Mouse (Mus musculus) neural tube, embryonic 12.5 days (tissue): ENCODE measurements at regions not wholly inside any gene's neighbourhood (a gene's known extent, or its start where the extent isn't known, plus 50 kb on each side); places are given as distances from the start of the nearest gene placed in this dataset.

Source experiments
- ATAC-seq: fragments of 200-750 bp; cut with Nextera tagmentation; 2 replicates; pipeline ENCODE4 v1.8.0; 2017; ENCODE audit warnings: low read depth, mild to moderate bottlenecking, moderate TSS enrichment, moderate library complexity; ENCODE audit not compliant: low FRiP score
- H3K27ac ChIP-seq: fragments of 300-500 bp; sonication (generic); 2 replicates; pipeline ENCODE4 v1.5.1; 2016
- H3K27me3 ChIP-seq: fragments of 300-500 bp; sonication (generic); replicated peaks from 2 replicates; pipeline ENCODE4 v1.6.1; 2016; ENCODE audit warnings: mild to moderate bottlenecking
- H3K36me3 ChIP-seq: fragments of 300-500 bp; sonication (generic); 2 replicates; pipeline ENCODE4 v1.6.1; 2016; ENCODE audit warnings: mild to moderate bottlenecking
- H3K4me1 ChIP-seq: fragments of 300-500 bp; sonication (generic); 2 replicates; pipeline ENCODE4 v1.6.1; 2016
- H3K4me2 ChIP-seq: fragments of 300-500 bp; sonication (generic); replicated peaks from 2 replicates; pipeline ENCODE4 v1.6.1; 2016; ENCODE audit warnings: mild to moderate bottlenecking
- H3K4me3 ChIP-seq: fragments of 300-500 bp; sonication (generic); 2 replicates; pipeline ENCODE4 v1.5.1; 2016
- H3K9ac ChIP-seq: fragments of 300-500 bp; sonication (generic); 2 replicates; pipeline ENCODE4 v1.6.1; 2016; ENCODE audit warnings: mild to moderate bottlenecking
- H3K9me3 ChIP-seq: fragments of 300-500 bp; sonication (generic); 2 replicates; pipeline ENCODE4 v1.6.1; 2016; ENCODE audit warnings: mild to moderate bottlenecking
- WGBS: fragments of 180-500 bp; shearing (Covaris S2); methylation state at CpG from one replicate; pipeline ENCODE4 v1.1.7; 2016; 5-methylcytosine and 5-hydroxymethylcytosine counted together

DNA sequence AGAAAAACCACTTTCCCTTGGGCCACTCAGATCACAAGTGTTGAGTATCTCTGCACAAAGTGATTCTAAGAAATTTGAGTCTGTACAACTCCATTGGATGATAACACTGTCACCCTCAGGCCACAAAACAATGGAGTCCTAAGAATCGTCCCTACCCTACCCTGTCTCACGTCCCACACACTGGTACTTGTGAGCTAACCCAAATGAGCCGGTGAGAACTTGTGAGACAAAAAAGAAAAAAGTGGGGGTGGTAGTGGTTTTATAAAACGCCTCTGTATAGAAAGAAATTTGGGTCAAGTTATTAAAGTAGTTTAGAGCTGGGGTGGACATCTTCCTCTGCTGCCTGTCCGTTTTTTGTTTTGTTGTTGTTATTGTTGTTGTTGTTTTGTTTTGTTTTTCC, 264.8 kb upstream of the 4930412O13Rik start:
- Histone ChIP-seq H3K9ac (no peak overlapping the region), H3K4me3 (no peak overlapping the region), H3K27ac (no peak overlapping the region), H3K4me1 (no peaks in the 10 kb centered on the region), H3K9me3 (no peaks in the 10 kb centered on the region), H3K4me2 (no peak overlapping the region), H3K36me3 (no peaks in the 10 kb centered on the region), H3K27me3 (no peaks in the 10 kb centered on the region)
- no peak for ATAC-seq
- 78% methylated on average over 5 of the region's 5 CpGs for WGBS

DNA sequence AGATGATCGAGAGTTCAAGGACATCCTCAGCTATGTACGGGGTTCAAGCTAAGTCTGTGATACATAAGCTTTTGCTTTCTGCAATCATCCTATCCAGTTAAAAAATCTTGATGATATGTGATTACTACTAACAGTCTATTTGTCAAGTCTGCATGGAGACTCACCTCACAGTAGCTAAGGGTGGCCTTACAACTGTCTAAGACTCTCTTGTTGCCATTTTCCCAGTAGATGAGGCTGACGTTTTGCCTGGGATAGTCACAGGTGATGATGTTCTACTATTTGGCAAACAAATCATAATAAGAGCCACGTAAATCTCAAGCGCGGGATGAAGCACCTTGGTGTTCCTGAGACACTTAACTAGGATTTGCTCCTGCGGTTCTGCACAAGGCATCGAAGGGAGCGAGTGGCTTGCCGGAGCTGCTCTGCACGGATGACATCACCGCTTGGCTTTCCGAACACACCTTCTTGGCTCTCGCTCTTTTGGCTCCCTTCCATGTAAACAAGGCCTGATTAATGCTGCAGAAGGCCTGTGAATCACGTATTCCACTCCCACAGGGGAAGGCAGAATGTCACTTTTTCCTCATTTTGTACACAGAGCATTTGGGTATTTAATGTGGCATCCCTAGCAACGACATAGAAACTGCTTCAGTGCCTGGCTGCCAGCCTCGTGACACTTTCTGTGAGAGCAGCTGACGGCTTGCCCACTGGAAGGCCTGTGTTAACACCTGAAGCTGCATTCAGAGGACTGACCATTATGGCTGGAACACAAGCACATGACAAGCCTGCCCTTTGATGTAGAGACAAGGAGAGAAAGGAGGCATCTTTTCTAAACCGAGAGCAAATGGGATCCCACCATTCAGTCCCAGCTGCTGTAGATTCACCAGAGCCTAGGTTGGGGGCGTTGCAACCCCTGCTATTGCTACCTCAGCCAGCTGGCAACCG, 260.5 kb upstream of the 4930412O13Rik start:
- Histone ChIP-seq H3K9me3 (no peaks in the 10 kb centered on the region), H3K4me2 (no peak overlapping the region), H3K36me3 (no peaks in the 10 kb centered on the region), H3K9ac (no peak overlapping the region), H3K4me3 (no peak overlapping the region), H3K27ac (no peak overlapping the region), H3K27me3 (no peaks in the 10 kb centered on the region), H3K4me1 (no peaks in the 10 kb centered on the region)
- 77% methylated on average over 21 of the region's 21 CpGs for WGBS
- ATAC-seq: peak; percentile 66; the same call in 1 of the 2 replicates

DNA sequence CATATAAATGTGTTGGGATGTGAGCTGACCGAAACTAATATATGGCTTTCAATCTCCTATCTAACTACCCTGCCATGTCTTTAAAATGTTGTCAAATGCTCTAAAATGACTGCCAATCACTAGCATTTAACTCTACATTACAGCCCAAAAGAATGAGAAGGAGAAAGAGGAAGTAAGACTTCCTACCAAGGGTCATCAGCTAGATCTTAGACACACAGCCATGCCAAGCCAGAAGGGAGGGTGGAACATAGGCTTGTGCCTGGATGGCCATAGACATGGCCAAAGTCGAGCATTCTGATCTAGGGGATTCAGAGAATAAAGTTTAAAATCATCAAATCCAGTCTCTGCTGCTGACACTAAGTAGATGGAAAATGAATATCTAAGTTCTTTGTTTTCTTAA, 257.4 kb upstream of the 4930412O13Rik start:
- Histone ChIP-seq H3K36me3 (no peaks in the 10 kb centered on the region), H3K9me3 (no peaks in the 10 kb centered on the region), H3K4me3 (no peak overlapping the region), H3K9ac (no peak overlapping the region), H3K27ac (no peak overlapping the region), H3K4me1 (no peaks in the 10 kb centered on the region), H3K27me3 (no peaks in the 10 kb centered on the region), H3K4me2 (no peak overlapping the region)
- WGBS: 89% methylated on average over 2 of the region's 2 CpGs
- ATAC-seq: no peak

DNA sequence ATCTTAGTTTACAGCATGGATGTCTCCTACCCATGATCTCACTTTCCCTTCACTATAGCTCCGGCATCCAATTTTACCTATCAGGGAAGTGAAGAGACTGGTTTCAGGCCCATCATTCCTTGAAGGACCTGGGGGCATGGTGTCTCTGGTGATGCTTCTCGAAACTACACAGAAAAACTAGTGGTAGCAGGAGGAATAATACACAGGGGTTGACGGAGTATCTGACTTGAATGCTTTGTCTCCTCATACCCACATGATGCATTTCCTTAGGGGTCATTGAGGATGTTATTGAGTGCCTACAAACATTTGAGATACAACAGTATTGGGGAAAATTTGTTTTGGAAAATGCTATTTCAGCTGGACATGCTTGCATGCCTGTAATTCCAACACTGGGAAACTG, 253.0 kb upstream of the 4930412O13Rik start:
- Histone ChIP-seq H3K9me3 (no peaks in the 10 kb centered on the region), H3K9ac (no peak overlapping the region), H3K27ac (no peak overlapping the region), H3K4me3 (no peak overlapping the region), H3K4me2 (no peak overlapping the region), H3K27me3 (no peaks in the 10 kb centered on the region), H3K4me1 (peaks cover 6% of the 10 kb centered on the region), H3K36me3 (no peaks in the 10 kb centered on the region)
- ATAC-seq: no peak
- 91% methylated on average over 3 of the region's 3 CpGs for WGBS

DNA sequence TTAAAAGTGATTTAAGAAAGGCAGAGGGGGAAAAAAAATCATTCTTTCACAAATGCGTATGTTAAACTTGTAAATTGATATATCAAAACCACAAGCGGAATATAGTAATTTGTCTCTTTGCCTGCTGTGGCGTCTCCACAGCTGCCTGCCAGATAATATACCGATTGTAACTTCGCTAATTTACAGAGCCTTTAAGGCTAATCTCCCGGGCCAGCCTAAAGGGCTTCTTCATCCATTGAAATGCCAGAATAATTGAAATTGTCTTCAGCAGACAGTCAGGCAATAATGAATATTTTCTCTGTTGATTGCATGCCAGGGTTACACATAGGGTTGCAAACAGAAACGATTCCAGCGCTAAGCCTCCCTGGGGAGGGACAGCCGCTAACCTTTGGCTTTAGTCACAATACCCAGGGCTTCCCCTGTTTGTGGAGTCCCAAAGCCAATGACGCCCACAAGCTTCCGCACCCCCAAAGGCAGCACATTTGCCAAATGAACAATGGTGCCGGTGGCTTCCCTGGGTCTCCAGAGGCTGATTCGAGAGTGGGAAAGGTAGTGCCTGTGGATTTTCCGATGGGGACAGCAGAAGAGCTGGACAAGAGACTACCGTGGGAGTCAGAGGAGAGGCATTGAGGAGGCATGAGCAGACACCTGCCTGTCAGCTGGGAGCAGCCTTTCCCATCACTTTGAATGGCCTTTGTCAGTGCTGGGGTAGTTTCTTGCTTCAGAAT, 248.2 kb upstream of the 4930412O13Rik start:
- Histone ChIP-seq H3K4me3 (peak overlapping the region; percentile 2; the same call in 1 of the 2 replicates), H3K4me1 (peaks cover 8% of the 10 kb centered on the region), H3K9ac (peak overlapping the region; percentile 5; the same call in 1 of the 2 replicates), H3K9me3 (no peaks in the 10 kb centered on the region), H3K27ac (no peak overlapping the region), H3K27me3 (no peaks in the 10 kb centered on the region), H3K4me2 (peak overlapping the region; percentile 49), H3K36me3 (no peaks in the 10 kb centered on the region)
- 23% methylated on average over 15 of the region's 15 CpGs for WGBS
- peak; percentile 51 for ATAC-seq

DNA sequence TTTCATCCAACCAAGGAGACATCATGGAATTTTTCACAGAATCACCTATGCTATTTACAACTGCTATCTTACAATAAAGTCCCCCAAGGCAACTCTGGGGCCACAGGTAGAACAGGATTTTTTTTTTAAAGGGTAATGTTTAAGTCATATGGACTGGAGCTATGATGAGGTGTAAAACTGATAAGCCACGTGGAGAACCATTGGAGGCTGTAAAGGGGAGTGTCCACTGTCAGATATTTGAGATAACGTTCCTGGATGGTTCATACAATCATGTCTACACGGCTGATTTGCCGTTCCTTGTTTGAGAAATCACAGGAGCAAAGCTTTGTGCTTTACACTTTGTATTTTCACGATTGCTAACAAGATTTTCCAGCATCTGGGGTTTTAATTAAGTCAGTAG, 241.8 kb upstream of the 4930412O13Rik start:
- H3K9me3 ChIP-seq: no peaks in the 10 kb centered on the region
- no peaks in the 10 kb centered on the region for H3K4me1 ChIP-seq
- H3K27me3 ChIP-seq: no peaks in the 10 kb centered on the region
- ATAC-seq: no peak
- H3K36me3 ChIP-seq: no peaks in the 10 kb centered on the region
- 72% methylated on average over 5 of the region's 5 CpGs for WGBS
- H3K4me2 ChIP-seq: no peak overlapping the region
- no peak overlapping the region for H3K4me3 ChIP-seq
- H3K9ac ChIP-seq: no peak overlapping the region
- no peak overlapping the region for H3K27ac ChIP-seq

DNA sequence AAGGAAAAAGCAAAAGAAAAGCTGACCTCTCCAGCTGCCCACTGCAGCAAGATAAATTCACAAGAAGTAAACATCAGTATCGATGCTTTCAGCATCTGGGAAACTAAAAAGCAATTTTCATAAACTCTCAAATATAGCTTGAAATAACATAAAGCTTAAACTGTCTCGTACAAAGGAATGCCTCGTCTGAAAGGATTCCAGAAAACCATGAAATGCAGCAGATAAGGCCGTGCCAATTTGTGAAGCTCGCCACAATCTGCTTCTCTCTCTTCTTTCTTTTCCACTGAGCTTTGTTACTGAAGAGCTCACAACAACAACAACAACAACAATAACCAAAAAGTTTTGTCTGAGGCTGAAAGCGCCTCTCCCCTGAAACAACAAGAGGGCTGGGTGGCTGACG, 239.4 kb upstream of the 4930412O13Rik start:
- Histone ChIP-seq H3K27ac (no peak overlapping the region), H3K4me3 (no peak overlapping the region), H3K4me2 (no peak overlapping the region), H3K9ac (no peak overlapping the region), H3K4me1 (no peaks in the 10 kb centered on the region), H3K36me3 (no peaks in the 10 kb centered on the region), H3K9me3 (no peaks in the 10 kb centered on the region), H3K27me3 (no peaks in the 10 kb centered on the region)
- no peak for ATAC-seq
- WGBS: 74% methylated on average over 7 of the region's 7 CpGs

DNA sequence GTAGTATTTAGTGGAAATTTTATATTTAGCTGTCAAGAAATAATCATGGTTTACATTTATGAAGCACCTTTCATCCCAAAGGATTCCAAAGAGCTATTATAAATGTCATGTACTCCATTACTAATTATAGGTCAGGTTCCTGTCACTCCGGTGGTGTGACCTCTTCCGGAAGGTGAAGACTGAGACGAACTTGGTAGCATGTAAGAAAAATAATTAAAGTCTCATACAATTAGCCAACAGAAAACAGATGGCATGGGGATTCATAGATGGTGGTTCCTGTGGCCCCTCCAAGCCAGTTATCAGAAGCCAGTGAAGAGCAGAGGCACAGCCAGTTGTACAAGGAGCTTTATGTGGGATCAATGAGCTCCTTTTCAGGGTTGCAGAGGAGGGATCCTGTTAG, 238.6 kb upstream of the 4930412O13Rik start:
- no peak for ATAC-seq
- H3K4me2 ChIP-seq: no peak overlapping the region
- no peak overlapping the region for H3K27ac ChIP-seq
- WGBS: 81% methylated on average over 3 of the region's 3 CpGs
- no peaks in the 10 kb centered on the region for H3K36me3 ChIP-seq
- no peaks in the 10 kb centered on the region for H3K27me3 ChIP-seq
- H3K4me1 ChIP-seq: no peaks in the 10 kb centered on the region
- H3K9me3 ChIP-seq: no peaks in the 10 kb centered on the region
- H3K9ac ChIP-seq: no peak overlapping the region
- H3K4me3 ChIP-seq: no peak overlapping the region

DNA sequence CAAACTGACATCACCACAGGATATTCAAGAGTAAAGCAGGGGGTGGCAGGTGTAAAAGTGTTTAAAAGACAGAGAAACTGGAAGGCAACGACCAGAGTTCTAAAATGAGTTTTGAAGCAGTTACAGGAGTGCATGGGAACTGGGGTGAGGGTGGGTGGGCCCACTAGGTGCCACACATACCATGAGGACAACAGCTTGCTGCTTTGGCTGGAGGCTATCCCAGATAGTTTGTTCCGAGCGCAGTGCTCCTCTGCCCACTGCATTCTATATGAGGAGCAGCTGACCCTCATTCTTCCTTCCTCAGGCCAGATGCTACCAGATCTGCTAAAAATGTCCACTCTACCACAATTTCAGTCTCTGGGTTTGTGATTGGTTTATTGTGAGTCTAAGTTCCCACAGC, 234.6 kb upstream of the 4930412O13Rik start:
- WGBS: 61% methylated on average over 3 of the region's 3 CpGs
- Histone ChIP-seq H3K36me3 (no peaks in the 10 kb centered on the region), H3K9me3 (no peaks in the 10 kb centered on the region), H3K27ac (no peak overlapping the region), H3K4me1 (no peaks in the 10 kb centered on the region), H3K27me3 (no peaks in the 10 kb centered on the region), H3K4me2 (no peak overlapping the region), H3K4me3 (no peak overlapping the region), H3K9ac (no peak overlapping the region)
- ATAC-seq: no peak

DNA sequence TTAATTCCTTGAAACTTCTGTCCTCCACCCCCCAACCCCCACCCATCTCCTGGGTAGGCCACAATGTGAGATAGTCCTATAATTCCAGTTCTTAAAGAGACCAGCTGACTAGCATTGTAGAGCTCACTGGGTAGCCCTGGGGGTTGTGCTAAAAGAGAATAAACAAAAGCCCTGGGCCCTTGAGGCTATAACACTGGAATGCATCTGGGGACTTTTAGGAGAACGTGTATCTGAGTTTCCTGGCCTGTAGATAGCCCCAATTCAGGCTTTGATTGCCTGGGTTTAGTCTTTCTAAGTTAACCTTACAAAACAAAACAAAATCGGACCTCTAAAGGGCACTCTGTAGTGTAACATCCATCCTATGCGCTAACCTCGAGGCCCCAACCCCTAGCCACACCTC, 234.1 kb upstream of the 4930412O13Rik start:
- H3K9ac ChIP-seq: no peak overlapping the region
- ATAC-seq: 0 out of 2 replicates have a peak, but pooled peaks have one; percentile 29

DNA sequence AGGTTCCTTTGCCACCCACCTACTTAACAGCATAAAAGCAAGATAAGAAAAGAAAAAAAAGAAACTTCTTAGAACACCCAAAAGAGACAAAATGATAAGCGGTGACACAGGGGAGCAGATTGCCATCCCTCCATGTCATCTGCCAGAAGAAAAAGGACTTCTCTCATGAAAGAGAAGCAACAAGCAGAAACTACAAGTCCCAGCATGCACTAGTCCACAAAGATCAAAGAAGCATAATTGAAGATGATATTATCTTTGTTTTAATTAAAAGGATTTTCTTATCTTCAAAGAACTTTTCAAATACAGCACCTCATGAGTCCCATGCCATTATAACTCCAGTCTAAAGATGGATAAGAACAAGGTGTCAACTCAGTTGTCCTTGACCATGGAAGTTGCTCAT, 231.0 kb upstream of the 4930412O13Rik start:
- no peaks in the 10 kb centered on the region for H3K4me1 ChIP-seq
- no peak for ATAC-seq
- H3K9ac ChIP-seq: no peak overlapping the region
- no peak overlapping the region for H3K4me3 ChIP-seq
- H3K9me3 ChIP-seq: no peaks in the 10 kb centered on the region
- H3K4me2 ChIP-seq: no peak overlapping the region
- no peaks in the 10 kb centered on the region for H3K27me3 ChIP-seq
- no peak overlapping the region for H3K27ac ChIP-seq
- 93% methylated on average over 1 of the region's 1 CpGs for WGBS
- no peaks in the 10 kb centered on the region for H3K36me3 ChIP-seq

More for the DNA sequence above, 234.1 kb upstream of the 4930412O13Rik start:
- Histone ChIP-seq H3K9me3 (no peaks in the 10 kb centered on the region), H3K27me3 (no peaks in the 10 kb centered on the region), H3K4me1 (no peaks in the 10 kb centered on the region), H3K4me2 (no peak overlapping the region), H3K36me3 (no peaks in the 10 kb centered on the region), H3K27ac (no peak overlapping the region), H3K4me3 (no peak overlapping the region)
- WGBS: 6% methylated on average over 4 of the region's 4 CpGs

DNA sequence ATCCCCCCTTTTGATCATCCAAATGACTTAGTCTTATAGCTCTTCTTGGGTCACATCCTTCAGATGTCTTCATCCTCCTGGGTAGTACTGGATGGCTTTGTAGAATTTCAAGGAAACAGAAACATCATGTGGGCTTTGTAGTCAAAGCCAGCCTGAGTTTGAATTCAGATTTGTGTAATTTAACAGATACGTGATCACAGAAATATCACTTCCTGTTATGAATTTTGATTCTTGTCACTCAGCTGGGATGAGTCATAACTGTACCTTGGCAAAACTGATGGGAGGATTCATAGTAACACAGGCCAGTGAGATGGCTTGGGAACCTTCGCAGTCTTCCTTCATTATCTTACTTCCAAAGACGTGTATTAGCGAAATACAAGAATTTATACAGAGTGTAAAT, 222.2 kb upstream of the 4930412O13Rik start:
- ATAC-seq: no peak
- H3K4me2 ChIP-seq: no peak overlapping the region
- 96% methylated on average over 4 of the region's 4 CpGs for WGBS
- no peaks in the 10 kb centered on the region for H3K4me1 ChIP-seq
- H3K36me3 ChIP-seq: no peaks in the 10 kb centered on the region
- no peak overlapping the region for H3K27ac ChIP-seq
- H3K4me3 ChIP-seq: no peak overlapping the region
- H3K9me3 ChIP-seq: no peaks in the 10 kb centered on the region
- no peaks in the 10 kb centered on the region for H3K27me3 ChIP-seq
- no peak overlapping the region for H3K9ac ChIP-seq
